Mouse (Mus musculus): Measurements from ENCODE around the gene Fam102a. TPM values are rescaled to one million over a fixed set of nuclear protein-coding genes. Genes with fewer than 3 reads are reported as not detected.
"Not testable (repeated sequence)": the region's sequence is repeated elsewhere in the genome, so short reads cannot be mapped to it uniquely, and the experiment has no call there.

Gene Fam102a
- 39.0 and 40.2 TPM in 2 replicates for polyA plus RNA-seq (2012; rRNA removed)

DNA sequence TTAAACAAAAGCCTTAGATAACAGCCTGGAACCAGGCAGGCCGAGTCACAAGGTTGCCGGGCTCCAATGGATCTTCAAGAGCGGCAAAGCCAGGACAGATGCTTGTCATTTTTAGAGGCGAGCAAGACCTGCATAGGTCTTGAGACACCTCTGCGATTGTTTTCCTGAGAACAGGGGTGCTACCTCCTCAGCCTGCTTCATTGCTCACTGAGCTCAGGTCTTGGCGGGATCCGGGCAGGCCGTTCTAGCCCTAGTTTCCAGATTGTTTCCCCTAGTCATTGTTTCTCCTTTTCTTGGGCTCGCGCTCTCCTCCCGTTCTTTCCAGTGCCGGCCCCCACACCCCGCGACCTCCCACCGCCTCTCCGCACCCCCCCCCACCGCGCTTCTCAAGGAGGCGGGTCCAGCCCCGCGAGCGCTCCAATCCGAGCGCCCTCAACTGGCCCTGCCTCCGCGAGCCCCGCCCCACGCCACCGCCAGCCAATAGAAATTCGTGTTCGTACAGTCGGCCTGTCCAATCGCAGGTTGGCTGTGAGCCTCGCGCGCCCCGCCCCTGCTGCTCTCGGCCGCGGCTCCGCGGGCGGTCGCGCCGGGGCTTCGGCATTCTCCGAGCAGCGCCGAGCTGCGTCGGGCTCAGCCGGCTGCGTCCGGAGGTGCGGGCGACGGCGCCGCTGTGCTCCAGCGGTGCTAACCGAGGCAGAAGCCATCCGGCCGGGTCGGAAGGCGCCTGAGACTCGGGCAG, at the start of gene Fam102a:
Gene Fam102a (plus strand): TSS at position 600 of the 739 bp plus-strand sequence.
- TF ChIP-seq POLR2A (IDR thresholded peaks at IDR 0.05; ENCODE audit: low read depth, low read length) (peak; percentile 77), CTCF (conservative IDR thresholded peaks at IDR 0.05; ENCODE audit: insufficient read depth, insufficient read length, low read depth, low read length) (no peak)
- WGBS: under 1% methylated on average over 67 of the region's 67 CpGs
- Histone ChIP-seq H3K4me1 (ENCODE audit: control insufficient read depth, insufficient read depth, low read length) (peaks cover 30% of the 10 kb centered on the region), H3K36me3 (ENCODE audit: control insufficient read depth, insufficient read depth, low read length) (no peaks in the 10 kb centered on the region), H3K4me3 (ENCODE audit: insufficient read depth, low read depth, low read length) (peak within 1 kb of the TSS; percentile 74), H3K27ac (ENCODE audit: insufficient read depth, low read depth, low read length) (peak within 1 kb of the TSS; percentile 97), H3K27me3 (replicated peaks; ENCODE audit: control insufficient read depth, insufficient read depth, low read length) (no peaks in the 10 kb centered on the region)
- peak; percentile 99 for DNase-seq

DNA sequence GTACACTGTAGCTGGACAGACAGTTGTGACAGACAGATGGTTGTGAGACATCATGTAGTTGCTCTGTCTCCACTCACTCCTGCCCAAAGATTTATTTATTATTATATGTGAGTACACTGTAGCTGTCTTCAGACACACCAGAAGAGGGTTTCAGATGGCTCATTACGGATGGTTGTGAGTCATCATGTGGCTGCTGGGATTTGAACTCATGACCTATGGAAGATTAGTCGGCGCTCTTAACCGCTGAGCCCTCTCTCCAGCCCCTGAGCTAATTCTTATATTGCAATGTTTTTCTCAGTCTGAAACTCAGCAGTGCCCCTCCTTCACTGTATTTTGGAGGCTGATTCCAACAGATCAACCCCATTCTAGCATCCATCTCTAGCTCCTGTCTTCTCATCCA, 49.4 kb upstream of the Fam102a start:
- no peaks in the 10 kb centered on the region for H3K27me3 ChIP-seq (replicated peaks; ENCODE audit: control insufficient read depth, insufficient read depth, low read length)
- H3K27ac ChIP-seq (ENCODE audit: insufficient read depth, low read depth, low read length): 0 out of 2 replicates have a peak overlapping the region, but pooled peaks have one; percentile 91
- H3K4me3 ChIP-seq (ENCODE audit: insufficient read depth, low read depth, low read length): no peak overlapping the region
- no peaks in the 10 kb centered on the region for H3K36me3 ChIP-seq (ENCODE audit: control insufficient read depth, insufficient read depth, low read length)
- no peak for DNase-seq
- H3K4me1 ChIP-seq (ENCODE audit: control insufficient read depth, insufficient read depth, low read length): peaks cover 10% of the 10 kb centered on the region; the same call in 1 of the 2 replicates
- TF ChIP-seq POLR2A (IDR thresholded peaks at IDR 0.05; ENCODE audit: low read depth, low read length): no peak
- no peak for TF ChIP-seq CTCF (conservative IDR thresholded peaks at IDR 0.05; ENCODE audit: insufficient read depth, insufficient read length, low read depth, low read length)
- 86% methylated on average over 4 of the region's 4 CpGs for WGBS

DNA sequence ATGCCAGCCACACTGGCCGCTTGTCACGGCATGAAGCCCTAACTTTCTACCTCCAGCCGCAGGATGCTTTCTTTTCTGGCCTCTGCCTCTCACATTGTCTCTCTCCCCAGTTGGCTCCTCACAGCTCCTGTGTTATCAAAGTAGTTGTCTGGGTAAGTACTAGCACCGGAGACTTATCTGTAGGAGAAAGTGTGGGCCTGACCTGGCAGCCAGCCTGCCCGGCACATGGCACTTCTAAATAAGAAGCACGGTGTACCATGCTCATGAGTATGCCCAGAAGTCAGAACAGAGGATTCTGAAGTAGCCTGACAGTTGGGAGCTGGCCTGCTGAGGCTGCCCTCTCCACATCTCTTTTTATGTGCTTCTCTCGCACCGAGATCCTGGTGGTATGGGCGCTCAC, 49.0 kb upstream of the Fam102a start:
- Histone ChIP-seq H3K27me3 (replicated peaks; ENCODE audit: control insufficient read depth, insufficient read depth, low read length) (no peaks in the 10 kb centered on the region), H3K27ac (ENCODE audit: insufficient read depth, low read depth, low read length) (no peak overlapping the region), H3K4me3 (ENCODE audit: insufficient read depth, low read depth, low read length) (no peak overlapping the region), H3K36me3 (ENCODE audit: control insufficient read depth, insufficient read depth, low read length) (no peaks in the 10 kb centered on the region), H3K4me1 (ENCODE audit: control insufficient read depth, insufficient read depth, low read length) (peaks cover 10% of the 10 kb centered on the region; the same call in 1 of the 2 replicates)
- WGBS: 86% methylated on average over 9 of the region's 9 CpGs
- TF ChIP-seq POLR2A (IDR thresholded peaks at IDR 0.05; ENCODE audit: low read depth, low read length): no peak
- TF ChIP-seq CTCF (conservative IDR thresholded peaks at IDR 0.05; ENCODE audit: insufficient read depth, insufficient read length, low read depth, low read length): no peak
- no peak for DNase-seq

DNA sequence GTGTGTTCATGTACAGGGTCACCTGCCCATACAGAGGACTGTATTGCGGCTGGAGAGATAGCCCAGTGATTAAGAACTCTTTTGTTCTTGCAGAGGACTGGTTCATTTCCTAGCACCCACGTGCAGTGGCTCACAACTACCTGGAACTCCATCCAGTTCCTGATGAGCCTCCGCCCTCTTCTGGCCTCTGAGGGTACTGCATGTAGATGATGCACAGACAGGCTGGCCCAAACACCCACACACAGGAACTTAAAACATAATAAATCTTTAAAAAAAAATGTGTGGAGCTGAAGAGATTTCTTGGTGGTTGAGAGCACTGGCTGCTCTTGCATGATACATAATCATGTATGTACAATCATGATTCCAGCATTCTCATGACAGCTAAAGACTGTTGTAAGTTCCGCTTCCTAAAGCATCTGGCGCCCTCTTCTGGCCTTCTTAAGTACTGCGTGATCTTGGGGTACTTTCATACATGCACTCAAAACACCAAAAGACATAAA, 48.0 kb upstream of the Fam102a start:
- TF ChIP-seq CTCF (conservative IDR thresholded peaks at IDR 0.05; ENCODE audit: insufficient read depth, insufficient read length, low read depth, low read length): peak; percentile 89
- no peak for TF ChIP-seq POLR2A (IDR thresholded peaks at IDR 0.05; ENCODE audit: low read depth, low read length)
- Histone ChIP-seq H3K27me3 (replicated peaks; ENCODE audit: control insufficient read depth, insufficient read depth, low read length) (no peaks in the 10 kb centered on the region), H3K36me3 (ENCODE audit: control insufficient read depth, insufficient read depth, low read length) (no peaks in the 10 kb centered on the region), H3K4me3 (ENCODE audit: insufficient read depth, low read depth, low read length) (no peak overlapping the region), H3K4me1 (ENCODE audit: control insufficient read depth, insufficient read depth, low read length) (peaks cover 10% of the 10 kb centered on the region; the same call in 1 of the 2 replicates), H3K27ac (ENCODE audit: insufficient read depth, low read depth, low read length) (no peak overlapping the region)
- WGBS: 3% methylated on average over 6 of the region's 6 CpGs
- peak; percentile 96 for DNase-seq

DNA sequence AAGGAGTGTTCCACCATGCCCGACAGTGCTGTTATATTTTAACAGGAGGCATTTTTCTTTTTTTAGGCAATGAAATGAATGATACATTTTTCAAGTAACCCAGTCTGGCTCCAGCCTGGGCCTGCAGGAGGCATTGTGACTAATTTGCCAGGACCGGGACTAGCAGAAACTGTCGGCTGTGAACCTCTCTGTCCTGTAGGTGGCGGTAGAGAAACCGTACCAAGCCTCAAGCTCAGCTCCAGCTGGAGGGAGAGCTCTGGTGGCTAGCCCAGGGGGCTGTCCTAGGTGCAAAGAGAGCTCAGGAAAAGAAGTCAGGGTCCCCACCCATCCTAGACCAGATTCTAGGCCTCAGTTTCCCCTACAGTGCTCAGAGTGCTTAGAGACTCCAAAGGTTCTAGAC, 46.5 kb upstream of the Fam102a start:
- Histone ChIP-seq H3K27me3 (replicated peaks; ENCODE audit: control insufficient read depth, insufficient read depth, low read length) (no peaks in the 10 kb centered on the region), H3K4me3 (ENCODE audit: insufficient read depth, low read depth, low read length) (no peak overlapping the region), H3K4me1 (ENCODE audit: control insufficient read depth, insufficient read depth, low read length) (peaks cover 10% of the 10 kb centered on the region; the same call in 1 of the 2 replicates), H3K36me3 (ENCODE audit: control insufficient read depth, insufficient read depth, low read length) (no peaks in the 10 kb centered on the region), H3K27ac (ENCODE audit: insufficient read depth, low read depth, low read length) (no peak overlapping the region)
- peak; percentile 92 for DNase-seq
- TF ChIP-seq POLR2A (IDR thresholded peaks at IDR 0.05; ENCODE audit: low read depth, low read length) (no peak), CTCF (conservative IDR thresholded peaks at IDR 0.05; ENCODE audit: insufficient read depth, insufficient read length, low read depth, low read length) (peak; percentile 93)
- 1% methylated on average over 5 of the region's 5 CpGs for WGBS

DNA sequence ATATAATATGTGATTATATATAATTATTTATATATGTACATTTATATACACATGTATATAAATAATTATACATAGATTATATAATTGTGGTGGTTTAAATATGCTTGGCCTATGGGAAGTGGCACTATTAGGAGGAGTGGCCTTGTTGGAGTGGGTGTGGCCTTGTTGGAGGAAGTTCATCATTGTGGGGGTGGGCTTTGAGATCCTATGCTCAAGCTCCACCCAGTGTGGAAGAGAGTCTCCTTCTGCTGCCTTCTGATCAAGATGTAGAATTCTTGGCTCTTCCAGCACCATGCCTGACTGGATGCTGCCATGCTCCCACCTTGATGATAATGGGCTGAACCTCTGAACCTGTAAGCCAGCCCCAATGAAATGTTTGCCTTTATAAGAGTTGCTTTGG, 44.4 kb upstream of the Fam102a start:
- not testable (repeated sequence) for H3K4me1 ChIP-seq (ENCODE audit: control insufficient read depth, insufficient read depth, low read length); DNase-seq; H3K27me3 ChIP-seq (replicated peaks; ENCODE audit: control insufficient read depth, insufficient read depth, low read length); H3K36me3 ChIP-seq (ENCODE audit: control insufficient read depth, insufficient read depth, low read length); H3K27ac ChIP-seq (ENCODE audit: insufficient read depth, low read depth, low read length); H3K4me3 ChIP-seq (ENCODE audit: insufficient read depth, low read depth, low read length)

DNA sequence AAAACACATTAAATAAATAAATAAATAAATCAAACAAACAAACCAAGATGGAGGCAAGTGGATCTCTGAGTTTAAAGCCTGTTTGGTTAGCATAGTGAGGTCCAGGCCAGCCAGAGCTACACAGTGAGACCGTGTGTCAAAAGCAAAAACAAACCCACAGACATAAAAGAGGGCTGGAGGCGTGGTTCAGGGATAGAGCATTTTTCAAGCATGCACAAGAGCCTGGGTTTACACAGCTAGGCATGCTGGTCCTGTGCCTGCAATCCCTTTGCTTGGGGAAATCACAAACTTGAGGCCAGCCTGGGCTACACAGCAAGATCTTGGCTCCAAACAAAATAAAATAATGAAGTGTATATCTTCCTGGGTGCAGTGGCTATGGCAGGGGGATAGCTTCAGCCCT, 42.5 kb upstream of the Fam102a start:
- TF ChIP-seq CTCF (conservative IDR thresholded peaks at IDR 0.05; ENCODE audit: insufficient read depth, insufficient read length, low read depth, low read length): no peak
- TF ChIP-seq POLR2A (IDR thresholded peaks at IDR 0.05; ENCODE audit: low read depth, low read length): no peak
- WGBS: 67% methylated on average over 2 of the region's 2 CpGs
- no peak for DNase-seq
- no peak overlapping the region for H3K4me3 ChIP-seq (ENCODE audit: insufficient read depth, low read depth, low read length)
- no peaks in the 10 kb centered on the region for H3K36me3 ChIP-seq (ENCODE audit: control insufficient read depth, insufficient read depth, low read length)
- H3K27me3 ChIP-seq (replicated peaks; ENCODE audit: control insufficient read depth, insufficient read depth, low read length): no peaks in the 10 kb centered on the region
- H3K4me1 ChIP-seq (ENCODE audit: control insufficient read depth, insufficient read depth, low read length): peaks cover 4% of the 10 kb centered on the region; the same call in 1 of the 2 replicates
- H3K27ac ChIP-seq (ENCODE audit: insufficient read depth, low read depth, low read length): no peak overlapping the region

Measured in kidney, adult 2 months (tissue).